Mouse (Mus musculus): ENCODE measurements at regions not wholly inside any gene's neighbourhood (a gene's known extent, or its start where the extent isn't known, plus 50 kb on each side); places are given as distances from the start of the nearest gene placed in this dataset.

GRCm38 (mm10) chr10:117517071-117517714, 112.1 kb upstream of the Cpm start:
- no peak for ATAC-seq
- WGBS: 44% methylated on average over 11 of the region's 11 CpGs
- H3K27me3 ChIP-seq (replicated peaks; ENCODE audit: control insufficient read depth, insufficient read depth, low read length): no peaks in the 10 kb centered on the region
- H3K36me3 ChIP-seq (ENCODE audit: control insufficient read depth, insufficient read depth, low read length): no peaks in the 10 kb centered on the region
- no peak overlapping the region for H3K9ac ChIP-seq (ENCODE audit: low read depth, low read length)
- H3K9me3 ChIP-seq (ENCODE audit: control insufficient read depth, low read length): no peaks in the 10 kb centered on the region
- H3K4me2 ChIP-seq (ENCODE audit: low read depth, low read length): no peak overlapping the region
- no peak overlapping the region for H3K27ac ChIP-seq (ENCODE audit: low read length)
- peaks cover 11% of the 10 kb centered on the region; the same call in 1 of the 2 replicates for H3K4me1 ChIP-seq (ENCODE audit: control insufficient read depth, insufficient read depth, low read length)
- no peak overlapping the region for H3K4me3 ChIP-seq (ENCODE audit: low read length)

GRCm38 (mm10) chr10:117516510-117516909, 112.8 kb upstream of the Cpm start:
- Histone ChIP-seq H3K9ac (ENCODE audit: low read depth, low read length) (no peak overlapping the region), H3K4me1 (ENCODE audit: control insufficient read depth, insufficient read depth, low read length) (peaks cover 11% of the 10 kb centered on the region; the same call in 1 of the 2 replicates), H3K4me3 (ENCODE audit: low read length) (no peak overlapping the region), H3K4me2 (ENCODE audit: low read depth, low read length) (no peak overlapping the region), H3K36me3 (ENCODE audit: control insufficient read depth, insufficient read depth, low read length) (no peaks in the 10 kb centered on the region), H3K9me3 (ENCODE audit: control insufficient read depth, low read length) (no peaks in the 10 kb centered on the region), H3K27me3 (replicated peaks; ENCODE audit: control insufficient read depth, insufficient read depth, low read length) (no peaks in the 10 kb centered on the region), H3K27ac (ENCODE audit: low read length) (no peak overlapping the region)
- 86% methylated on average over 8 of the region's 8 CpGs for WGBS
- no peak for ATAC-seq

- ATAC-seq: peak; percentile 30; the same call in 1 of the 2 replicates
- Histone ChIP-seq H3K36me3 (ENCODE audit: control insufficient read depth, insufficient read depth, low read length) (no peaks in the 10 kb centered on the region), H3K4me3 (ENCODE audit: low read length) (no peak overlapping the region), H3K4me1 (ENCODE audit: control insufficient read depth, insufficient read depth, low read length) (peaks cover 11% of the 10 kb centered on the region; the same call in 1 of the 2 replicates), H3K9ac (ENCODE audit: low read depth, low read length) (no peak overlapping the region), H3K9me3 (ENCODE audit: control insufficient read depth, low read length) (no peaks in the 10 kb centered on the region), H3K27ac (ENCODE audit: low read length) (no peak overlapping the region), H3K4me2 (ENCODE audit: low read depth, low read length) (no peak overlapping the region), H3K27me3 (replicated peaks; ENCODE audit: control insufficient read depth, insufficient read depth, low read length) (no peaks in the 10 kb centered on the region)
- WGBS: 66% methylated on average over 10 of the region's 10 CpGs
These were observed 113.4 kb upstream of the Cpm start for GRCm38 (mm10) chr10:117515777-117516501.

- 88% methylated on average over 8 of the region's 8 CpGs for WGBS
- no peak overlapping the region for H3K27ac ChIP-seq (ENCODE audit: low read length)
- no peaks in the 10 kb centered on the region for H3K36me3 ChIP-seq (ENCODE audit: control insufficient read depth, insufficient read depth, low read length)
- no peaks in the 10 kb centered on the region for H3K9me3 ChIP-seq (ENCODE audit: control insufficient read depth, low read length)
- H3K4me2 ChIP-seq (ENCODE audit: low read depth, low read length): no peak overlapping the region
- H3K4me3 ChIP-seq (ENCODE audit: low read length): no peak overlapping the region
- H3K4me1 ChIP-seq (ENCODE audit: control insufficient read depth, insufficient read depth, low read length): peaks cover 11% of the 10 kb centered on the region; the same call in 1 of the 2 replicates
- H3K27me3 ChIP-seq (replicated peaks; ENCODE audit: control insufficient read depth, insufficient read depth, low read length): no peaks in the 10 kb centered on the region
- H3K9ac ChIP-seq (ENCODE audit: low read depth, low read length): no peak overlapping the region
- ATAC-seq: no peak
These were observed 114.3 kb upstream of the Cpm start for GRCm38 (mm10) chr10:117515039-117515438.

GRCm38 (mm10) chr10:117513925-117514546, 115.3 kb upstream of the Cpm start:
- Histone ChIP-seq H3K27me3 (replicated peaks; ENCODE audit: control insufficient read depth, insufficient read depth, low read length) (no peaks in the 10 kb centered on the region), H3K36me3 (ENCODE audit: control insufficient read depth, insufficient read depth, low read length) (no peaks in the 10 kb centered on the region), H3K4me3 (ENCODE audit: low read length) (no peak overlapping the region), H3K9ac (ENCODE audit: low read depth, low read length) (no peak overlapping the region), H3K9me3 (ENCODE audit: control insufficient read depth, low read length) (no peaks in the 10 kb centered on the region), H3K4me1 (ENCODE audit: control insufficient read depth, insufficient read depth, low read length) (0 out of 2 replicates have a peak, but pooled peaks cover 5% of the 10 kb centered on the region), H3K4me2 (ENCODE audit: low read depth, low read length) (no peak overlapping the region), H3K27ac (ENCODE audit: low read length) (no peak overlapping the region)
- WGBS: 82% methylated on average over 7 of the region's 7 CpGs
- no peak for ATAC-seq

GRCm38 (mm10) chr10:117512424-117513257, 116.7 kb upstream of the Cpm start:
- H3K27me3 ChIP-seq (replicated peaks; ENCODE audit: control insufficient read depth, insufficient read depth, low read length): no peaks in the 10 kb centered on the region
- WGBS: 88% methylated on average over 9 of the region's 9 CpGs
- H3K4me1 ChIP-seq (ENCODE audit: control insufficient read depth, insufficient read depth, low read length): 0 out of 2 replicates have a peak, but pooled peaks cover 5% of the 10 kb centered on the region
- no peak for ATAC-seq
- H3K4me2 ChIP-seq (ENCODE audit: low read depth, low read length): no peak overlapping the region
- no peak overlapping the region for H3K27ac ChIP-seq (ENCODE audit: low read length)
- H3K9me3 ChIP-seq (ENCODE audit: control insufficient read depth, low read length): no peaks in the 10 kb centered on the region
- H3K4me3 ChIP-seq (ENCODE audit: low read length): no peak overlapping the region
- no peaks in the 10 kb centered on the region for H3K36me3 ChIP-seq (ENCODE audit: control insufficient read depth, insufficient read depth, low read length)
- no peak overlapping the region for H3K9ac ChIP-seq (ENCODE audit: low read depth, low read length)

GRCm38 (mm10) chr10:117511483-117512406, 117.6 kb upstream of the Cpm start:
- Histone ChIP-seq H3K9me3 (ENCODE audit: control insufficient read depth, low read length) (no peaks in the 10 kb centered on the region), H3K4me3 (ENCODE audit: low read length) (no peak overlapping the region), H3K4me1 (ENCODE audit: control insufficient read depth, insufficient read depth, low read length) (0 out of 2 replicates have a peak, but pooled peaks cover 3% of the 10 kb centered on the region), H3K4me2 (ENCODE audit: low read depth, low read length) (no peak overlapping the region), H3K36me3 (ENCODE audit: control insufficient read depth, insufficient read depth, low read length) (no peaks in the 10 kb centered on the region), H3K27ac (ENCODE audit: low read length) (no peak overlapping the region), H3K9ac (ENCODE audit: low read depth, low read length) (no peak overlapping the region), H3K27me3 (replicated peaks; ENCODE audit: control insufficient read depth, insufficient read depth, low read length) (no peaks in the 10 kb centered on the region)
- 71% methylated on average over 8 of the region's 8 CpGs for WGBS
- ATAC-seq: no peak; the same call in 1 of the 2 replicates

Measured in intestine, embryonic 16.5 days (tissue).